Mouse (Mus musculus): ENCODE measurements around the gene Kcnh6. TPM values are rescaled to one million over a fixed set of nuclear protein-coding genes. Genes with fewer than 3 reads are reported as not detected.

Kcnh6 gene
- total and polyA plus RNA-seq, 2 experiments: not detected

GRCm38 (mm10) chr11:105968948-105969347 lies 39.0 kb upstream of the Kcnh6 start:
- DNase-seq (ENCODE audit: extremely low read depth, low read depth, low spot score): no peak
- H3K4me1 ChIP-seq (ENCODE audit: control insufficient read depth, insufficient read depth, low read length): no peaks in the 10 kb centered on the region
- no peak overlapping the region for H3K27ac ChIP-seq (replicated peaks; ENCODE audit: insufficient read depth, low read depth, low read length)
- H3K9ac ChIP-seq (ENCODE audit: low read depth, low read length): no peak overlapping the region
- H3K79me2 ChIP-seq (ENCODE audit: control insufficient read depth, insufficient read depth, low read length): no peaks in the 10 kb centered on the region
- TF ChIP-seq CTCF (IDR thresholded peaks at IDR 0.05; ENCODE audit: low read depth, low read length): no peak
- no peak for TF ChIP-seq POLR2A (IDR thresholded peaks at IDR 0.05; ENCODE audit: extremely low read depth, insufficient read depth, low read length)
- H3K27me3 ChIP-seq (ENCODE audit: control insufficient read depth, insufficient read depth, low read length): peaks cover 8% of the 10 kb centered on the region
- WGBS: 62% methylated on average over 10 of the region's 10 CpGs
- no peak overlapping the region for H3K4me3 ChIP-seq (ENCODE audit: insufficient read depth, low read depth, low read length)
- H3K36me3 ChIP-seq (ENCODE audit: control insufficient read depth, insufficient read depth, low read length): no peaks in the 10 kb centered on the region

- no peaks in the 10 kb centered on the region for H3K79me2 ChIP-seq (ENCODE audit: control insufficient read depth, insufficient read depth, low read length)
- no peak overlapping the region for H3K4me3 ChIP-seq (ENCODE audit: insufficient read depth, low read depth, low read length)
- peak; percentile 34 for DNase-seq (ENCODE audit: extremely low read depth, low read depth, low spot score)
- H3K9ac ChIP-seq (ENCODE audit: low read depth, low read length): no peak overlapping the region
- 29% methylated on average over 1 of the region's 1 CpGs for WGBS
- TF ChIP-seq CTCF (IDR thresholded peaks at IDR 0.05; ENCODE audit: low read depth, low read length): peak; percentile 73
- TF ChIP-seq POLR2A (IDR thresholded peaks at IDR 0.05; ENCODE audit: extremely low read depth, insufficient read depth, low read length): no peak
- no peak overlapping the region for H3K27ac ChIP-seq (replicated peaks; ENCODE audit: insufficient read depth, low read depth, low read length)
- no peaks in the 10 kb centered on the region for H3K36me3 ChIP-seq (ENCODE audit: control insufficient read depth, insufficient read depth, low read length)
- no peaks in the 10 kb centered on the region for H3K4me1 ChIP-seq (ENCODE audit: control insufficient read depth, insufficient read depth, low read length)
- H3K27me3 ChIP-seq (ENCODE audit: control insufficient read depth, insufficient read depth, low read length): peaks cover 8% of the 10 kb centered on the region
Observed at GRCm38 (mm10) chr11:105969516-105969915, 38.4 kb upstream of the Kcnh6 start.

DNA sequence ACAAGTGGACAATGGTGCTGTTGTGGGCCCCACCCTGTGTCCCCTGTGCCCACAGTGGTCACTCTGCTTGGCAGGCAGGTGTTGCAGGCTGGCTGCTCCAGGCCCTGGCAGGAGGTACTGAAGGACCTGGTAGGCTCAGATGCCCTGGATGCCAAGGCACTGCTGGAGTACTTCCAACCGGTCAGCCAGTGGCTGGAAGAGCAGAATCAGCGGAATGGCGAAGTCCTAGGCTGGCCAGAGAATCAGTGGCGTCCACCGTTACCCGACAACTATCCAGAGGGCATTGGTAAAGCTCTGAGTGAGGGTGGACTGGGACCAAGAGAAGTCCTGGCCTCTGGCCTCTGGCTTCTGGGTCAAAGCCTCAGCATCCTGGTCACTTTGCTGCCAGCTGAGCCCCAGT lies 33.3 kb upstream of the Kcnh6 start:
- 32% methylated on average over 6 of the region's 6 CpGs for WGBS
- Histone ChIP-seq H3K9ac (ENCODE audit: low read depth, low read length) (no peak overlapping the region), H3K27ac (replicated peaks; ENCODE audit: insufficient read depth, low read depth, low read length) (no peak overlapping the region), H3K36me3 (ENCODE audit: control insufficient read depth, insufficient read depth, low read length) (no peaks in the 10 kb centered on the region), H3K4me3 (ENCODE audit: insufficient read depth, low read depth, low read length) (no peak overlapping the region), H3K79me2 (ENCODE audit: control insufficient read depth, insufficient read depth, low read length) (no peaks in the 10 kb centered on the region), H3K27me3 (ENCODE audit: control insufficient read depth, insufficient read depth, low read length) (no peaks in the 10 kb centered on the region), H3K4me1 (ENCODE audit: control insufficient read depth, insufficient read depth, low read length) (no peaks in the 10 kb centered on the region)
- peak; percentile 92 for DNase-seq (ENCODE audit: extremely low read depth, low read depth, low spot score)
- no peak for TF ChIP-seq CTCF (IDR thresholded peaks at IDR 0.05; ENCODE audit: low read depth, low read length)
- TF ChIP-seq POLR2A (IDR thresholded peaks at IDR 0.05; ENCODE audit: extremely low read depth, insufficient read depth, low read length): no peak

GRCm38 (mm10) chr11:105975050-105975449 lies 32.9 kb upstream of the Kcnh6 start:
- Histone ChIP-seq H3K9ac (ENCODE audit: low read depth, low read length) (no peak overlapping the region), H3K27ac (replicated peaks; ENCODE audit: insufficient read depth, low read depth, low read length) (no peak overlapping the region), H3K36me3 (ENCODE audit: control insufficient read depth, insufficient read depth, low read length) (no peaks in the 10 kb centered on the region), H3K79me2 (ENCODE audit: control insufficient read depth, insufficient read depth, low read length) (no peaks in the 10 kb centered on the region), H3K4me3 (ENCODE audit: insufficient read depth, low read depth, low read length) (no peak overlapping the region), H3K27me3 (ENCODE audit: control insufficient read depth, insufficient read depth, low read length) (no peaks in the 10 kb centered on the region), H3K4me1 (ENCODE audit: control insufficient read depth, insufficient read depth, low read length) (no peaks in the 10 kb centered on the region)
- TF ChIP-seq POLR2A (IDR thresholded peaks at IDR 0.05; ENCODE audit: extremely low read depth, insufficient read depth, low read length) (no peak), CTCF (IDR thresholded peaks at IDR 0.05; ENCODE audit: low read depth, low read length) (no peak)
- no peak for DNase-seq (ENCODE audit: extremely low read depth, low read depth, low spot score)
- WGBS: 77% methylated on average over 3 of the region's 3 CpGs

GRCm38 (mm10) chr11:105975636-105976035 lies 32.3 kb upstream of the Kcnh6 start:
- Histone ChIP-seq H3K36me3 (ENCODE audit: control insufficient read depth, insufficient read depth, low read length) (no peaks in the 10 kb centered on the region), H3K27ac (replicated peaks; ENCODE audit: insufficient read depth, low read depth, low read length) (no peak overlapping the region), H3K9ac (ENCODE audit: low read depth, low read length) (no peak overlapping the region), H3K79me2 (ENCODE audit: control insufficient read depth, insufficient read depth, low read length) (no peaks in the 10 kb centered on the region), H3K4me3 (ENCODE audit: insufficient read depth, low read depth, low read length) (no peak overlapping the region), H3K4me1 (ENCODE audit: control insufficient read depth, insufficient read depth, low read length) (no peaks in the 10 kb centered on the region), H3K27me3 (ENCODE audit: control insufficient read depth, insufficient read depth, low read length) (no peaks in the 10 kb centered on the region)
- WGBS: 92% methylated on average over 5 of the region's 5 CpGs
- DNase-seq (ENCODE audit: extremely low read depth, low read depth, low spot score): no peak
- no peak for TF ChIP-seq POLR2A (IDR thresholded peaks at IDR 0.05; ENCODE audit: extremely low read depth, insufficient read depth, low read length)
- no peak for TF ChIP-seq CTCF (IDR thresholded peaks at IDR 0.05; ENCODE audit: low read depth, low read length)

GRCm38 (mm10) chr11:105978232-105978631 lies 29.7 kb upstream of the Kcnh6 start:
- Histone ChIP-seq H3K27me3 (ENCODE audit: control insufficient read depth, insufficient read depth, low read length) (no peaks in the 10 kb centered on the region), H3K4me3 (ENCODE audit: insufficient read depth, low read depth, low read length) (no peak overlapping the region), H3K4me1 (ENCODE audit: control insufficient read depth, insufficient read depth, low read length) (no peaks in the 10 kb centered on the region), H3K36me3 (ENCODE audit: control insufficient read depth, insufficient read depth, low read length) (no peaks in the 10 kb centered on the region), H3K9ac (ENCODE audit: low read depth, low read length) (no peak overlapping the region), H3K27ac (replicated peaks; ENCODE audit: insufficient read depth, low read depth, low read length) (no peak overlapping the region), H3K79me2 (ENCODE audit: control insufficient read depth, insufficient read depth, low read length) (no peaks in the 10 kb centered on the region)
- DNase-seq (ENCODE audit: extremely low read depth, low read depth, low spot score): no peak
- 90% methylated on average over 2 of the region's 2 CpGs for WGBS
- no peak for TF ChIP-seq POLR2A (IDR thresholded peaks at IDR 0.05; ENCODE audit: extremely low read depth, insufficient read depth, low read length)

Data from liver, adult 2 months (tissue).